Mouse (Mus musculus): ENCODE measurements around the gene Nin.

DNA sequence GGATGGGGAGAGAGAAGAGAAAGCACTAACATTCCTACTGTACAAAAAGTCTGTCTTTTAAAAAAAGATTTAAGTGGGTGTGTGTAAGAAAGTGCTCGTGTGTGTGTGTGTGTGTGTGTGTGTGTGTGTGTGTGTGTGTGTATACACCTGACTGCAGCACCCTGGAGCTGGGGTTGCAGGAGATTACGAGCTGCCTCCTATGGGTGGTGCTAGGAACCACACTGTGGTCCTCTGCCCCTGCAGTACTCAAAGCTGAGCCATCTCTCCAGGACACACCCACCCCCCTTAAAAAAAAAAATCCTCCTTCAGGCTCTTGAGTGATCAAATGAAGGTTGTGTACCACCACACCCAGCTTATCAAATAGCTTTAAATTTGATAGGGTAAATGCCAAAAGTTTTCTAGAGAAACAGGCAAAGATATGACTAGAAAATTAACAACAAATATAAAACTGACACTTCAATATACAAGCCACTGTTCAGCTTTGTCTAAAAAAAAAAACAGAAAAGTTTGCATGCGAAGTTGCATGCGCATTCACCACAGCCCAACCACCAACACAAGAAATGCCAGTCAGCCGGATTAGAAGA lies 27.6 kb upstream of the Nin start:
- no peak for TF ChIP-seq CTCF (IDR thresholded peaks at IDR 0.05)
- TF ChIP-seq POLR2A (IDR thresholded peaks at IDR 0.05; ENCODE audit: insufficient read depth, low read depth, low read length), result no peak

Data from heart, adult 2 months (tissue).